Mouse (Mus musculus) liver, embryonic 13.5 days (tissue): Measurements from ENCODE around the gene Tnfaip3. TPM values are rescaled to one million over a fixed set of nuclear protein-coding genes. Genes with fewer than 3 reads are reported as not detected.

Source experiments
- ATAC-seq: fragments of 200-750 bp; cut with Nextera tagmentation; 2 replicates; pipeline ENCODE4 v1.8.0; 2017; ENCODE audit warnings: low read depth, mild to moderate bottlenecking, moderate number of reproducible peaks, moderate library complexity
- DNase-seq: peaks from one replicate; pipeline ENCODE4 v3.0.0; 2022
- H3K27ac ChIP-seq: fragments of 300-500 bp; sonication (generic); 2 replicates; pipeline ENCODE4 v1.5.1; 2015; ENCODE audit warnings: moderate library complexity, mild to moderate bottlenecking, inconsistent platforms
- H3K27me3 ChIP-seq: fragments of 300-500 bp; sonication (generic); 2 replicates; pipeline ENCODE4 v1.6.1; 2015; ENCODE audit warnings: mild to moderate bottlenecking, inconsistent platforms
- H3K36me3 ChIP-seq: fragments of 300-500 bp; sonication (generic); 2 replicates; pipeline ENCODE4 v1.6.1; 2015; ENCODE audit warnings: mild to moderate bottlenecking, inconsistent platforms
- H3K4me1 ChIP-seq: fragments of 300-500 bp; sonication (generic); replicated peaks from 2 replicates; pipeline ENCODE4 v1.6.1; 2015; ENCODE audit warnings: inconsistent platforms
- H3K4me2 ChIP-seq: fragments of 300-500 bp; sonication (generic); 2 replicates; pipeline ENCODE4 v1.6.1; 2015; ENCODE audit warnings: inconsistent platforms, mild to moderate bottlenecking, moderate library complexity
- H3K4me3 ChIP-seq: fragments of 300-500 bp; sonication (generic); replicated peaks from 2 replicates; pipeline ENCODE4 v1.5.1; 2015; ENCODE audit warnings: mild to moderate bottlenecking, inconsistent platforms
- H3K9ac ChIP-seq: fragments of 300-500 bp; sonication (generic); 2 replicates; pipeline ENCODE4 v1.6.1; 2015; ENCODE audit warnings: mild to moderate bottlenecking, inconsistent platforms
- H3K9me3 ChIP-seq: fragments of 300-500 bp; sonication (generic); replicated peaks from 2 replicates; pipeline ENCODE4 v1.6.1; 2016; ENCODE audit warnings: inconsistent platforms
- WGBS: fragments of 180-500 bp; shearing (Covaris S2); methylation state at CpG from one replicate; pipeline ENCODE4 v1.1.7; 2015; ENCODE audit not compliant: insufficient replicate concordance; 5-methylcytosine and 5-hydroxymethylcytosine counted together
- polyA plus RNA-seq: library from polyadenylated mRNA; unstranded; fragments of >200 nt; fragmentation: Nextera tagmentation; extraction: Ambion mirVana; gene quantifications from 2 replicates; pipeline ENCODE4 v1.2.1, GENCODE M21; 2015

Tnfaip3 gene
- polyA plus RNA-seq, 1 experiment from 2014 or later = 0.71 TPM

GRCm38 (mm10) chr10:19013351-19013750 is 2.1 kb downstream of the Tnfaip3 start:
- DNase-seq = no peak
- Histone ChIP-seq H3K27ac (no peak overlapping the region), H3K4me2 (no peak overlapping the region), H3K4me1 (peaks cover 24% of the 10 kb centered on the region), H3K4me3 (no peak overlapping the region), H3K9me3 (no peaks in the 10 kb centered on the region), H3K9ac (no peak overlapping the region), H3K36me3 (no peaks in the 10 kb centered on the region), H3K27me3 (no peaks in the 10 kb centered on the region)
- 48% methylated on average over 3 of the region's 3 CpGs for WGBS
- ATAC-seq = no peak

- Histone ChIP-seq H3K4me1 (peaks cover 27% of the 10 kb centered on the region), H3K36me3 (no peaks in the 10 kb centered on the region), H3K9me3 (no peaks in the 10 kb centered on the region), H3K27ac (no peak overlapping the region), H3K27me3 (no peaks in the 10 kb centered on the region), H3K9ac (no peak overlapping the region), H3K4me3 (no peak overlapping the region), H3K4me2 (no peak overlapping the region)
- ATAC-seq (no peak), DNase-seq (no peak)
- 66% methylated on average over 3 of the region's 3 CpGs for WGBS
Observed at GRCm38 (mm10) chr10:19012616-19013015, 2.8 kb downstream of the Tnfaip3 start.

- Histone ChIP-seq H3K4me1 (peaks cover 27% of the 10 kb centered on the region), H3K4me2 (no peak overlapping the region), H3K9me3 (no peaks in the 10 kb centered on the region), H3K27me3 (no peaks in the 10 kb centered on the region), H3K9ac (no peak overlapping the region), H3K4me3 (no peak overlapping the region), H3K27ac (no peak overlapping the region), H3K36me3 (peaks cover under 1% of the 10 kb centered on the region; the same call in 1 of the 2 replicates)
- DNase-seq (no peak), ATAC-seq (no peak)
- 62% methylated on average over 7 of the region's 7 CpGs for WGBS
Observed at GRCm38 (mm10) chr10:19011832-19012440, 3.5 kb downstream of the Tnfaip3 start.

- Histone ChIP-seq H3K4me2 (no peak overlapping the region), H3K27ac (no peak overlapping the region)
- no peak for ATAC-seq
Observed at GRCm38 (mm10) chr10:19010414-19010813, 5.0 kb downstream of the Tnfaip3 start.

GRCm38 (mm10) chr10:19009186-19009672 is 6.2 kb downstream of the Tnfaip3 start:
- Histone ChIP-seq H3K27me3 (no peaks in the 10 kb centered on the region), H3K9me3 (no peaks in the 10 kb centered on the region), H3K9ac (no peak overlapping the region), H3K4me2 (no peak overlapping the region), H3K4me1 (peaks cover 8% of the 10 kb centered on the region), H3K36me3 (peaks cover 9% of the 10 kb centered on the region; the same call in 1 of the 2 replicates), H3K4me3 (no peak overlapping the region), H3K27ac (no peak overlapping the region)
- DNase-seq (no peak), ATAC-seq (peak; percentile 57)
- 48% methylated on average over 8 of the region's 8 CpGs for WGBS

More at GRCm38 (mm10) chr10:19010414-19010813, 5.0 kb downstream of the Tnfaip3 start:
- Histone ChIP-seq H3K9me3 (no peaks in the 10 kb centered on the region), H3K9ac (no peak overlapping the region), H3K4me1 (peaks cover 18% of the 10 kb centered on the region), H3K27me3 (no peaks in the 10 kb centered on the region), H3K4me3 (no peak overlapping the region), H3K36me3 (peaks cover 5% of the 10 kb centered on the region; the same call in 1 of the 2 replicates)
- WGBS = 81% methylated on average over 8 of the region's 8 CpGs
- DNase-seq = no peak

- H3K27me3 ChIP-seq = no peaks in the 10 kb centered on the region
- H3K9ac ChIP-seq = no peak overlapping the region
- ATAC-seq = no peak
- 65% methylated on average over 4 of the region's 4 CpGs for WGBS
- no peak for DNase-seq
- no peak overlapping the region for H3K27ac ChIP-seq
- H3K4me2 ChIP-seq = no peak overlapping the region
- H3K36me3 ChIP-seq = peaks cover 9% of the 10 kb centered on the region; the same call in 1 of the 2 replicates
- H3K4me1 ChIP-seq = peaks cover 7% of the 10 kb centered on the region
- no peak overlapping the region for H3K4me3 ChIP-seq
- H3K9me3 ChIP-seq = no peaks in the 10 kb centered on the region
Observed at GRCm38 (mm10) chr10:19008607-19008940, 6.9 kb downstream of the Tnfaip3 start.

GRCm38 (mm10) chr10:19007897-19008606 is 7.4 kb downstream of the Tnfaip3 start:
- no peak overlapping the region for H3K4me2 ChIP-seq

GRCm38 (mm10) chr10:19002091-19002785 is 13.2 kb downstream of the Tnfaip3 start:
- H3K36me3 ChIP-seq = peaks cover 20% of the 10 kb centered on the region; the same call in 1 of the 2 replicates
- H3K27me3 ChIP-seq = no peaks in the 10 kb centered on the region
- H3K4me1 ChIP-seq = no peaks in the 10 kb centered on the region
- ATAC-seq = no peak
- H3K27ac ChIP-seq = no peak overlapping the region
- no peak overlapping the region for H3K9ac ChIP-seq
- H3K4me3 ChIP-seq = no peak overlapping the region
- H3K9me3 ChIP-seq = no peaks in the 10 kb centered on the region
- whole genome bisulfite sequencing = 58% methylated on average over 12 of the region's 12 CpGs
- DNase-seq = no peak
- H3K4me2 ChIP-seq = no peak overlapping the region

More at GRCm38 (mm10) chr10:19007897-19008606, 7.4 kb downstream of the Tnfaip3 start:
- Histone ChIP-seq H3K9ac (no peak overlapping the region), H3K9me3 (no peaks in the 10 kb centered on the region), H3K4me3 (no peak overlapping the region), H3K27me3 (no peaks in the 10 kb centered on the region), H3K36me3 (peaks cover 12% of the 10 kb centered on the region; the same call in 1 of the 2 replicates), H3K4me1 (peaks cover 7% of the 10 kb centered on the region), H3K27ac (no peak overlapping the region)
- 59% methylated on average over 8 of the region's 8 CpGs for WGBS
- ATAC-seq = no peak
- no peak for DNase-seq

GRCm38 (mm10) chr10:18999427-18999826 is 16.0 kb downstream of the Tnfaip3 start:
- Histone ChIP-seq H3K4me2 (no peak overlapping the region), H3K27me3 (no peaks in the 10 kb centered on the region), H3K27ac (no peak overlapping the region), H3K9ac (no peak overlapping the region), H3K4me3 (no peak overlapping the region), H3K4me1 (no peaks in the 10 kb centered on the region), H3K36me3 (0 out of 2 replicates have a peak, but pooled peaks cover 12% of the 10 kb centered on the region), H3K9me3 (no peaks in the 10 kb centered on the region)
- WGBS = 52% methylated on average over 2 of the region's 2 CpGs
- DNase-seq = no peak
- no peak for ATAC-seq

GRCm38 (mm10) chr10:18996331-18996730 is 19.1 kb downstream of the Tnfaip3 start:
- ATAC-seq = no peak
- H3K4me3 ChIP-seq = no peak overlapping the region
- no peak overlapping the region for H3K27ac ChIP-seq
- no peaks in the 10 kb centered on the region for H3K9me3 ChIP-seq
- no peaks in the 10 kb centered on the region for H3K27me3 ChIP-seq
- no peak for DNase-seq
- H3K4me1 ChIP-seq = no peaks in the 10 kb centered on the region
- no peak overlapping the region for H3K9ac ChIP-seq
- no peak overlapping the region for H3K4me2 ChIP-seq
- no peaks in the 10 kb centered on the region for H3K36me3 ChIP-seq

GRCm38 (mm10) chr10:18995465-18996261 is 19.8 kb downstream of the Tnfaip3 start:
- Histone ChIP-seq H3K9me3 (no peaks in the 10 kb centered on the region), H3K27me3 (no peaks in the 10 kb centered on the region), H3K4me1 (no peaks in the 10 kb centered on the region), H3K4me3 (no peak overlapping the region), H3K36me3 (no peaks in the 10 kb centered on the region), H3K9ac (no peak overlapping the region), H3K27ac (no peak overlapping the region), H3K4me2 (no peak overlapping the region)
- no peak for DNase-seq
- 74% methylated on average over 12 of the region's 12 CpGs for WGBS
- ATAC-seq = no peak
